20 mouse cellular contexts compared by ENCODE assay signal in the genomic region with DNA sequence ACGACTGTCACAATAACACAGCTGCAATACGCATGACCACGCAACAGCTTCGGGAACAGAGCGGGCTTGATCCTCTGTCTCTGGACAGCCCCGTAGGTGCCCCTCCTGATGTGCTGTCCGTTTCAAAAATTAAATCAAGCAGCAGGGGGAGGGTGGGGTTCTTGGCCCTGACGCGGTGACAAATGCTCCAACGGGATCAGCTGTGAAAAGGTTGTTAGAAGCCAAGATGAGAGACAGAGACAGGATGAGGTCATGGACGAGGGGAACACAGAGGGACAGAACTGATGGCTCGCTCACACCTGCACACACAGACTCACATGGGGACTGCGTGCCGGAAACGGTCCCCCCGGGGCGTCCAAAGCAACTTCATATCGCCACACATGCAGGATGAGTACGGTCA. TPM values are rescaled to one million over a fixed set of nuclear protein-coding genes. Genes with fewer than 3 reads are reported as not detected.
A peak's percentile ranks its signal among the peaks of the same experiment; 100 is the strongest.
DNase-seq lines count a peak whose midpoint lies in the region; ATAC-seq and TF ChIP-seq lines count a peak whose summit lies in the region.
"Had no signal": no experiment of that assay in that cellular context is flagged by ENCODE, and none has a peak within 500 bp of the region (broad histone marks: within the 10 kb centered on the region; RNA-seq: fewer than 3 reads in every experiment).

No protein-coding gene starts in this region.

- no peak overlapping the region for H3K9ac ChIP-seq in hindbrain, postnatal 0 days (replicated peaks; ENCODE audit: low read length)
- peak overlapping the region; percentile 15; the same call in 1 of the 2 replicates for H3K9ac ChIP-seq in hindbrain, embryonic 16.5 days (ENCODE audit: low read depth, low read length)

- no peak for ATAC-seq in hindbrain, postnatal 0 days
- no peak for ATAC-seq in hindbrain, embryonic 16.5 days
- ATAC-seq in activated CD4-positive, CD25-positive, alpha-beta regulatory T cell, adult 4 months = no peak

- peak overlapping the region; percentile 84 for H3K27ac ChIP-seq in hindbrain, embryonic 10.5 days
- H3K27ac ChIP-seq in hindbrain, postnatal 0 days = no peak overlapping the region
- peak overlapping the region; percentile 36; the same call in 1 of the 2 replicates for H3K27ac ChIP-seq in embryonic facial prominence, embryonic 10.5 days (replicated peaks)
- H3K27ac ChIP-seq in hindbrain, embryonic 16.5 days (ENCODE audit: low read depth, low read length) = no peak overlapping the region
- H3K27ac ChIP-seq: embryonic facial prominence, embryonic 13.5 days; macrophage had no signal

- H3K36me3 ChIP-seq in hindbrain, embryonic 10.5 days = peaks cover 97% of the 10 kb centered on the region
- peaks cover 6% of the 10 kb centered on the region; the same call in 1 of the 2 replicates for H3K36me3 ChIP-seq in hindbrain, postnatal 0 days (ENCODE audit: insufficient read depth, low read length)
- peaks cover 40% of the 10 kb centered on the region for H3K36me3 ChIP-seq in embryonic facial prominence, embryonic 10.5 days (replicated peaks)
- H3K36me3 ChIP-seq in hindbrain, embryonic 16.5 days (ENCODE audit: control insufficient read depth, insufficient read depth, low read length) = no peaks in the 10 kb centered on the region
- H3K36me3 ChIP-seq: embryonic facial prominence, embryonic 13.5 days had no signal

- no peak for TF ChIP-seq CTCF in hindbrain, postnatal 0 days (IDR thresholded peaks at IDR 0.05; ENCODE audit: low read depth)

- H3K9me3 ChIP-seq in hindbrain, embryonic 10.5 days = no peaks in the 10 kb centered on the region
- H3K9me3 ChIP-seq in hindbrain, postnatal 0 days (ENCODE audit: low read length) = no peaks in the 10 kb centered on the region
- no peaks in the 10 kb centered on the region for H3K9me3 ChIP-seq in embryonic facial prominence, embryonic 10.5 days
- H3K9me3 ChIP-seq in hindbrain, embryonic 16.5 days (ENCODE audit: control insufficient read depth, low read length) = no peaks in the 10 kb centered on the region
- H3K9me3 ChIP-seq: embryonic facial prominence, embryonic 13.5 days had no signal

- peak; percentile 12 for DNase-seq in hindbrain, embryonic 10.5 days (ENCODE audit: low spot score)
- DNase-seq in hindbrain, postnatal 0 days (ENCODE audit: low spot score) = no peak
- peak; percentile 49 for DNase-seq in MN1 (ENCODE audit: low spot score)
- no peak for DNase-seq in embryonic facial prominence, embryonic 10.5 days (ENCODE audit: low spot score)
- DNase-seq in urinary bladder, adult 18-20 months (ENCODE audit: low spot score in 2 of 2) = no peak
- DNase-seq: adrenal gland, postnatal 10 days; cerebellum, postnatal 25 days; gastrocnemius, postnatal 25 days; heart, postnatal 4 days; kidney, adult 11 months; kidney, postnatal 14 days; liver; lung, adult 2 months; right cerebral cortex, postnatal 4 days had no signal

- no peak overlapping the region for H3K4me2 ChIP-seq in hindbrain, postnatal 0 days (ENCODE audit: low read depth, low read length)
- no peak overlapping the region for H3K4me2 ChIP-seq in hindbrain, embryonic 16.5 days (ENCODE audit: low read length)
- H3K4me2 ChIP-seq: embryonic facial prominence, embryonic 13.5 days; heart, embryonic 11.5 days had no signal

- no peak overlapping the region for H3K4me3 ChIP-seq in hindbrain, embryonic 10.5 days
- H3K4me3 ChIP-seq in hindbrain, postnatal 0 days (ENCODE audit: low read length) = no peak overlapping the region
- H3K4me3 ChIP-seq in embryonic facial prominence, embryonic 10.5 days = no peak overlapping the region
- no peak overlapping the region for H3K4me3 ChIP-seq in hindbrain, embryonic 16.5 days (ENCODE audit: low read length)
- H3K4me3 ChIP-seq: embryonic facial prominence, embryonic 13.5 days had no signal

- peaks cover 80% of the 10 kb centered on the region for H3K4me1 ChIP-seq in hindbrain, embryonic 10.5 days (replicated peaks)
- peaks cover 35% of the 10 kb centered on the region for H3K4me1 ChIP-seq in hindbrain, postnatal 0 days (ENCODE audit: insufficient read depth, low read length)
- H3K4me1 ChIP-seq in embryonic facial prominence, embryonic 10.5 days = peaks cover 69% of the 10 kb centered on the region
- peaks cover 47% of the 10 kb centered on the region for H3K4me1 ChIP-seq in hindbrain, embryonic 16.5 days (ENCODE audit: control insufficient read depth, insufficient read depth, low read depth, low read length)

- 0 out of 2 replicates have a peak, but pooled peaks cover 15% of the 10 kb centered on the region for H3K27me3 ChIP-seq in hindbrain, embryonic 10.5 days (ENCODE audit: insufficient read depth, poor library complexity, severe bottlenecking)
- H3K27me3 ChIP-seq in hindbrain, postnatal 0 days (ENCODE audit: insufficient read depth, low read length) = no peaks in the 10 kb centered on the region
- H3K27me3 ChIP-seq in embryonic facial prominence, embryonic 10.5 days (replicated peaks; ENCODE audit: low read depth, poor library complexity, severe bottlenecking) = peaks cover 85% of the 10 kb centered on the region
- H3K27me3 ChIP-seq in hindbrain, embryonic 16.5 days (replicated peaks; ENCODE audit: control insufficient read depth, insufficient read depth, low read length) = no peaks in the 10 kb centered on the region

- WGBS in hindbrain, embryonic 10.5 days = 60% methylated on average over 19 of the region's 19 CpGs
- 44% methylated on average over 19 of the region's 19 CpGs for WGBS in hindbrain, postnatal 0 days
- WGBS in embryonic facial prominence, embryonic 10.5 days = 67% methylated on average over 19 of the region's 19 CpGs
- 37% methylated on average over 19 of the region's 19 CpGs for WGBS in hindbrain, embryonic 16.5 days

RNA-seq across cellular contexts. Expression of gene Cntfr, which starts 23.7 kb away (rescaled TPM):
- polyA plus RNA-seq in hindbrain, embryonic 10.5 days (2016; fragmentation: Nextera tagmentation; extraction: Ambion mirVana) = 29.7 and 51.6 TPM in 2 replicates
- 59.3 and 61.9 TPM in 2 replicates for total RNA-seq in hindbrain, postnatal 0 days (2014; rRNA removed)
- polyA plus RNA-seq in hindbrain, postnatal 0 days (2015; fragmentation: Nextera tagmentation; extraction: Ambion mirVana) = 18.5 and 22.1 TPM in 2 replicates
- 8.6 and 11.1 TPM in 2 replicates for polyA plus RNA-seq in embryonic facial prominence, embryonic 10.5 days (2016; fragmentation: Nextera tagmentation; extraction: Ambion mirVana)
- 22.5 and 29.5 TPM in 2 replicates for polyA plus RNA-seq in hindbrain, embryonic 16.5 days (2015; fragmentation: Nextera tagmentation; extraction: Ambion mirVana)
- polyA plus RNA-seq in activated CD4-positive, CD25-positive, alpha-beta regulatory T cell, adult 4 months (2017; shearing (Covaris generic)) = not detected
- total RNA-seq: MEL had no signal
- polyA plus RNA-seq: macrophage had no signal

RNA-seq across cellular contexts. Expression of gene Il11ra1, which starts 26.6 kb away (rescaled TPM):
- polyA plus RNA-seq in hindbrain, embryonic 10.5 days (2016; fragmentation: Nextera tagmentation; extraction: Ambion mirVana) = 84.3 and 91.4 TPM in 2 replicates
- 24.4 and 41.9 TPM in 2 replicates for total RNA-seq in hindbrain, postnatal 0 days (2014; rRNA removed)
- 47.4 and 49.8 TPM in 2 replicates for polyA plus RNA-seq in hindbrain, postnatal 0 days (2015; fragmentation: Nextera tagmentation; extraction: Ambion mirVana)
- 146 and 188 TPM in 2 replicates for polyA plus RNA-seq in embryonic facial prominence, embryonic 10.5 days (2016; fragmentation: Nextera tagmentation; extraction: Ambion mirVana)
- polyA plus RNA-seq in hindbrain, embryonic 16.5 days (2015; fragmentation: Nextera tagmentation; extraction: Ambion mirVana) = 46.4 and 46.6 TPM in 2 replicates
- 1 to 10 TPM; 4.9 to 7.2 TPM for polyA plus RNA-seq in activated CD4-positive, CD25-positive, alpha-beta regulatory T cell, adult 4 months (2017; shearing (Covaris generic))

RNA-seq across cellular contexts. Expression of gene Enho, which starts 33.1 kb away (rescaled TPM):
- polyA plus RNA-seq in hindbrain, embryonic 10.5 days (2016; fragmentation: Nextera tagmentation; extraction: Ambion mirVana) = 27.3 and 50.9 TPM in 2 replicates
- 179 and 205 TPM in 2 replicates for total RNA-seq in hindbrain, postnatal 0 days (2014; rRNA removed)
- polyA plus RNA-seq in hindbrain, postnatal 0 days (2015; fragmentation: Nextera tagmentation; extraction: Ambion mirVana) = 139 and 141 TPM in 2 replicates
- 19.3 and 19.8 TPM in 2 replicates for polyA plus RNA-seq in embryonic facial prominence, embryonic 10.5 days (2016; fragmentation: Nextera tagmentation; extraction: Ambion mirVana)
- 115 and 117 TPM in 2 replicates for polyA plus RNA-seq in hindbrain, embryonic 16.5 days (2015; fragmentation: Nextera tagmentation; extraction: Ambion mirVana)
- not detected for polyA plus RNA-seq in activated CD4-positive, CD25-positive, alpha-beta regulatory T cell, adult 4 months (2017; shearing (Covaris generic))

RNA-seq across cellular contexts. Expression of gene Rpp25l, which starts 40.1 kb away (rescaled TPM):
- 89.7 and 96.6 TPM in 2 replicates for polyA plus RNA-seq in hindbrain, embryonic 10.5 days (2016; fragmentation: Nextera tagmentation; extraction: Ambion mirVana)
- 35.0 and 42.2 TPM in 2 replicates for total RNA-seq in hindbrain, postnatal 0 days (2014; rRNA removed)
- 47.3 and 48.3 TPM in 2 replicates for polyA plus RNA-seq in hindbrain, postnatal 0 days (2015; fragmentation: Nextera tagmentation; extraction: Ambion mirVana)
- polyA plus RNA-seq in embryonic facial prominence, embryonic 10.5 days (2016; fragmentation: Nextera tagmentation; extraction: Ambion mirVana) = 91.2 and 91.9 TPM in 2 replicates
- polyA plus RNA-seq in hindbrain, embryonic 16.5 days (2015; fragmentation: Nextera tagmentation; extraction: Ambion mirVana) = 63.6 and 65.2 TPM in 2 replicates
- 10 to 100 TPM; 51.4 to 65.6 TPM for polyA plus RNA-seq in activated CD4-positive, CD25-positive, alpha-beta regulatory T cell, adult 4 months (2017; shearing (Covaris generic))

RNA-seq across cellular contexts. Expression of gene Dctn3, which starts 49.8 kb away (rescaled TPM):
- 171 and 232 TPM in 2 replicates for polyA plus RNA-seq in hindbrain, embryonic 10.5 days (2016; fragmentation: Nextera tagmentation; extraction: Ambion mirVana)
- 145 and 147 TPM in 2 replicates for total RNA-seq in hindbrain, postnatal 0 days (2014; rRNA removed)
- 306 and 316 TPM in 2 replicates for polyA plus RNA-seq in hindbrain, postnatal 0 days (2015; fragmentation: Nextera tagmentation; extraction: Ambion mirVana)
- polyA plus RNA-seq in embryonic facial prominence, embryonic 10.5 days (2016; fragmentation: Nextera tagmentation; extraction: Ambion mirVana) = 133 and 140 TPM in 2 replicates
- polyA plus RNA-seq in hindbrain, embryonic 16.5 days (2015; fragmentation: Nextera tagmentation; extraction: Ambion mirVana) = 309 and 323 TPM in 2 replicates
- 100 to 1,000 TPM; 107 to 114 TPM for polyA plus RNA-seq in activated CD4-positive, CD25-positive, alpha-beta regulatory T cell, adult 4 months (2017; shearing (Covaris generic))

Comparison
In these comparisons a context has a peak if more than half of its experiments do, and no peak if none do; other contexts are left out.
1. DNase-seq: peak in hindbrain, embryonic 10.5 days (single experiment) and MN1 (single experiment); none in hindbrain, postnatal 0 days (single experiment), embryonic facial prominence, embryonic 10.5 days (single experiment) and urinary bladder, adult 18-20 months (0 of 2).
2. H3K27ac ChIP-seq: peak in hindbrain, embryonic 10.5 days (single experiment) and embryonic facial prominence, embryonic 10.5 days (single experiment); none in hindbrain, postnatal 0 days (single experiment) and hindbrain, embryonic 16.5 days (single experiment).
3. RNA of gene Enho, which starts 33.1 kb away (polyA plus RNA-seq): 139 to 141 TPM in hindbrain, postnatal 0 days, 115 to 117 TPM in hindbrain, embryonic 16.5 days, 27.3 to 50.9 TPM in hindbrain, embryonic 10.5 days and 19.3 to 19.8 TPM in embryonic facial prominence, embryonic 10.5 days; not detected in activated CD4-positive, CD25-positive, alpha-beta regulatory T cell, adult 4 months; every median in the first group is over 10 times any median in the second.